Mouse (Mus musculus): Measurements from ENCODE around the gene Nutm1. TPM values are rescaled to one million over a fixed set of nuclear protein-coding genes. Genes with fewer than 3 reads are reported as not detected.
"Not testable (repeated sequence)": the region's sequence is repeated elsewhere in the genome, so short reads cannot be mapped to it uniquely, and the experiment has no call there.

Gene Nutm1
- total RNA-seq (2015) (not detected in 2 replicates), total RNA-seq (2017) (not detected in 2 replicates)

DNA sequence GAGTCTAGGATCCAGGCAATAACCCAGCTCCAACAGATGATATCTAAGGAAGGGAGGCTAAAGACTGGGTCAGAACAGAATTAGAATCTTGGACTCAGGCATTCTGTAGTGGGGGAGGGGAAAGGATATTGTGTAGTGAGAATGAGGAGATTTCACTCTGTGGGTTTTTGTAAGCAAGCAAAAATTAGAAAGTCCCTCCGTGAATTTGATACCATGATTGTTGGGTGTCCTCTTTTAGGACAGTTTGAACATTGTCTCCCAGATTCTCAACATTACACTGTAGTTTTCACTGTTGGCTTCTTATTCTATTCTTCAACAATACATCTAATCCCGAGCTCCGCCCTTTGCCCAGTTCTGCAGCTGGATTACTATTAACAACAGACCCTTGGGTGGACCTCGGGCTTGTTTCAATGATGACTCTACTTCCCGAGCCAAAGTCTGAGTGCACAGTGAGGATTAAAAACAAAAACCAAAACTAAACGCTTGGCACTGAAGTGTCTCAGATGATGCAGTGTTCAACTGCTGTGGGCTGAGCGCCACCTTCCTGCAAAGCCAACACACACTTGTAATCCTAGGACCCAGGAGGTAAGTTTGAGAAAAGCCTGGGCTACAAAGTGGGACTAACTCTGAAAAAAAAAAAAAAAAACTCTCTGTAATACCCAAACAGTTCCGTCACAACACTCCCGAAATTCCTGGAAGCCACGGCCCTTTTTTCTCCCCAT lies at the start of gene Nutm1:
Nutm1 (minus strand) TSS at position 51 of the 722 bp plus-strand sequence.
- ATAC-seq (replicated peaks; ENCODE audit: poor library complexity): 0 out of 2 replicates have a peak, but pooled peaks have one; percentile 11

GRCm38 (mm10) chr2:112308671-112309070 lies 49.6 kb upstream of the Nutm1 start:
- peak; percentile 35; the same call in 1 of the 2 replicates for ATAC-seq (replicated peaks; ENCODE audit: poor library complexity)

- ATAC-seq (replicated peaks; ENCODE audit: poor library complexity): no peak
Observed at GRCm38 (mm10) chr2:112298221-112298620, 39.1 kb upstream of the Nutm1 start.

DNA sequence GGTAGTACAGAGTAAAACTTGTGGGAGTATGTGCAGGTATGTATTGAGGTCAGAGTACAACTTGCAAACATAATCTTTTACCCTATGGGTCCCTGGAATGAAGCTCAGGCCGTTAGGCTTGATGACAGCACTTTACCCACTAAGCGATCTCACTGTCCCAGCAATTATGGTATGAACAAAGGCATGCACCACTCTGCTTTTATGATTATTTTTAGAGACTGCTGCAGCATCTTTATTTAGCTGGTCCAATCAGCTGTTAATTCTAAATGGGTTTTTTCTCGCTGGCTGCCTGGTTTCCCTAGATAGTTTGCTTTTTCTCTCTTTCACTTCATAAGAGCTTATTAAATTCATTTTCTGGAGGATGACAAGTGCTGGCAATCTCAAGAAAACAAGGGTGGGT lies 37.1 kb upstream of the Nutm1 start:
- no peak for ATAC-seq (replicated peaks; ENCODE audit: poor library complexity)

GRCm38 (mm10) chr2:112292823-112293222 lies 33.7 kb upstream of the Nutm1 start:
- no peak for ATAC-seq (replicated peaks; ENCODE audit: poor library complexity)

GRCm38 (mm10) chr2:112289507-112289906 lies 30.4 kb upstream of the Nutm1 start:
- no peak for ATAC-seq (replicated peaks; ENCODE audit: poor library complexity)

- peak; percentile 15 for ATAC-seq (replicated peaks; ENCODE audit: poor library complexity)
Observed at GRCm38 (mm10) chr2:112287059-112287458, 28.0 kb upstream of the Nutm1 start.

DNA sequence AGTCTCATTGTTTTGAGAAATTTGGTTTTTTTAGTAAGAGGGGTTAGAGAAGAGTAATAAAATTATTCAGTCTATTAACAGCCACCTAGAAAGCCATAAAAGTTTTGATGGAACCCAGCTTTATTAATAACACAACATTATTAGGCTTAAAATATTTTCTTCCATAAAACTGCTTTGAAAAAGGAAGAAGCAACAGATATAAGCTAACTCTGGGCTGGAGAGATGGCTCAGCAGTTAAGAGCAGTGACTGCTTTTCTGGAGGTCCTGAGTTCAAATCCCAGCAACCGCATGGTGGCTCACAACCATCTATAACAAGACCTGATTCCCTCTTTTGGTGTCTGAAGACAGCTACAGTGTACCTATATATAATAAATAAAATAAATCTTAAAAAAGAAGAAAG lies 27.0 kb upstream of the Nutm1 start:
- ATAC-seq (replicated peaks; ENCODE audit: poor library complexity): not testable (repeated sequence)

DNA sequence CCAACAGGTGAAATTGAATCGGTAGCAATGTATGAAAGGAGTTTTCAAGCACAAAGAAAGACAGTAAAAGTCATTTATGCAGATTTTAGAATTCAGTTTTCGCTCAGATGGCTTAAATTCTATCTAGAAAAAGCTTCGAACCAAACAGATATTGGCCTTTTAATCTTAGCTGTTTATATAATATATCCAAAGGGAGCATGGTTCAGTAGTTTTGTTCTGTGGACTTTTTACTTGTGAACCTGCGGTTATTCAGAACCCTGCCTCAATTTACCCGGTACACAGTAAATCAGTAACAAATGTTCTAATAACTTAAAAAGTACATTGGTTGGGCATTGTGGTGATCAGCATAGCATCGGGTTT lies 25.9 kb upstream of the Nutm1 start:
- no peak for ATAC-seq (replicated peaks; ENCODE audit: poor library complexity)

GRCm38 (mm10) chr2:112284363-112285030 lies 25.4 kb upstream of the Nutm1 start:
- peak; percentile 85 for ATAC-seq (replicated peaks; ENCODE audit: poor library complexity)

DNA sequence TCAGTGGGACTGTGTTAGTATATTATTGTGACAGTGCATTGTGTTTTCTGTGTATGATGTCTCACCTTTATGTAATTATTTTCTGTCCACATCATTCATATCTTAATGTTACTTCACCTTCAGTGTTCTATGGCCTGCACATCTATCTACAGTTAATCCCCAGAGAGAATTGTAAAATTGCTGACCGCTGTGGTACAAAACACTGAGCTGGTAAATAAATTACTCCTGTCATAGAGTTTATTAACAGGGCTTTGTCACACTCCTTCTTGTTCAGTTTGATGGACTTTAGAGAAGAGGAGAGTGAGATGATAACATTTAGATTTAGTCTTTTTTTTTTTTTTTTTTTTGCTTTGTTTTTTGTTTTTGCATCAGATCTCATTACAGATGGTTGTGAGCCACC lies 23.8 kb upstream of the Nutm1 start:
- ATAC-seq (replicated peaks; ENCODE audit: poor library complexity): no peak

- ATAC-seq (replicated peaks; ENCODE audit: poor library complexity): no peak
Observed at GRCm38 (mm10) chr2:112276870-112277269, 17.8 kb upstream of the Nutm1 start.

DNA sequence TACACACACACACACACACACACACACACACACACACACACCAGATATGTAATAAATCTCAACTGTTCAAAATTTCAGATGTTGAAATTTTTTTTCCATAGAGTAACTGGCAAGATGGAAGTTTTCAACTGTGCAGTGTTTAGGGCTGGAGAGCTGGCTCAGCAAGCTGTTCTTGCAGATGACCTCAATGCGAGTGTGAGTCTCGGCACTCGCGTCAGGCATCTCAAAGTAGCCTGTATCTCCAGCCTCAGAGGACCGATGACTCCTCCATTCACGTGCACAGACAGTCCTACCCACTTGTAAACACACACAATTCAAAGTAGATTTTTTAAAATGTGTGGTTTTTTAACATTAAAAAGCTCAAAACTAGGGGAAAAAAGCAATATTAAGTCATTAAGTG lies 14.4 kb upstream of the Nutm1 start:
- ATAC-seq (replicated peaks; ENCODE audit: poor library complexity): no peak

GRCm38 (mm10) chr2:112272909-112273308 lies 13.8 kb upstream of the Nutm1 start:
- peak; percentile 63 for ATAC-seq (replicated peaks; ENCODE audit: poor library complexity)

DNA sequence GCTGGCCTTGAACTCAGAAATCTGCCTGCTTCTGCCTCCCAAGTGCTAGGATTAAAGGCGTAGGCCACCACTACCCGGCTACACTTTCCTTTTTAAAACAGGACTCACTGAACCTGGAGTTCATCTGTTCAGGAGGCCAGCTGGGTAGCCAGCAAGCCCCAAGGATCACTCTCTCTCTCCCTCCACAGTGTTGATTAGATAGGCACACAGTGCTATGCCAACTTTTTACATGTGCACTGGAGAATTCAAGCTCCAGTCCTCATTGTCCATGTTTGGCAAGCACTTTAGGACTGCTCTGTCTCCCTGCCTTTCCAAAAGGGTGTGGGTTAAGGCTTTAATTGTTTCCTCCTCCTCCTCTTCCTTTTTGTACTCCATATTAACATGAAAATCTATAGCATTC lies 10.9 kb upstream of the Nutm1 start:
- ATAC-seq (replicated peaks; ENCODE audit: poor library complexity): no peak

DNA sequence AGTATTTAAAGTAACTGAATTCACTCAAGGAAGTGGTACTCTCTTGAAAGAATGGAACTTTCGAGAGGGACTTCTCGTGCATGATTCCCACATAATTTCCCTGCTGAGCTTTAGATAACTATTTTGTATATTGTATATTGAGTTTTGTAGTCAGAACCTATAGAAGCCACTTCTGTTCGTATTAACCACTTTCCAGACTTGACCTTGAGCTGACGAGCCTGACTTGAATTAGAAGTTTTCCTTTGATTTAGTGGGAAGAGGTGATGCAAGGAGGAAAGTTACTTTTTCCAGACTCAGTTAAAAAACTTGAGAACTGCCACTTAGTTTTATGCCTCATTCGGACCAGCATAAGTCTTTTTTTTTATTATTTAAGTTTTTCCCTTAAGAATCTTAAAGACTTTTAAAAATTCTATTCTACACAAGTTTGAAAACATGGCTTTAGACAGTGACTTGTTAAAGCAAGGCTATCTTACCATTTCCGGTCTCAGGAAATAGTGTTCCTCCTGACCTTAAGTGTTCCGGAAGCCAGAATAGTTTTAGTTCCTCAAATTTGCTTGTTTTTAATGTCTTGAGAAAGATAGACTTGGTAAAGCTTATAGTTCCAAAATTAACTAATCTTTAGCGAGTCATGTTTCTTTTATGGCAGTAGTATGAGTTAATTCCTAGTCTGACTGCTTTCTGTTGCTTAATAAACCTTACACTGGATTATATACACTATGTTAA lies 8.6 kb upstream of the Nutm1 start:
- peak; percentile 26 for ATAC-seq (replicated peaks; ENCODE audit: poor library complexity)

GRCm38 (mm10) chr2:112266780-112267179 lies 7.7 kb upstream of the Nutm1 start:
- ATAC-seq (replicated peaks; ENCODE audit: poor library complexity): no peak

GRCm38 (mm10) chr2:112266242-112266592 lies 7.1 kb upstream of the Nutm1 start, which contains the start of gene Gm21985:
Gm21985 (plus strand) TSS chr2:112266314.
- ATAC-seq (replicated peaks; ENCODE audit: poor library complexity): peak; percentile 42

GRCm38 (mm10) chr2:112265448-112266241 lies 6.6 kb upstream of the Nutm1 start, which contains the start of gene Slc12a6:
Slc12a6 (plus strand) TSS chr2:112265825.
- ATAC-seq (replicated peaks; ENCODE audit: poor library complexity): peak; percentile 52

- no peak for ATAC-seq (replicated peaks; ENCODE audit: poor library complexity)
Observed at GRCm38 (mm10) chr2:112264364-112264763, 5.3 kb upstream of the Nutm1 start.

DNA sequence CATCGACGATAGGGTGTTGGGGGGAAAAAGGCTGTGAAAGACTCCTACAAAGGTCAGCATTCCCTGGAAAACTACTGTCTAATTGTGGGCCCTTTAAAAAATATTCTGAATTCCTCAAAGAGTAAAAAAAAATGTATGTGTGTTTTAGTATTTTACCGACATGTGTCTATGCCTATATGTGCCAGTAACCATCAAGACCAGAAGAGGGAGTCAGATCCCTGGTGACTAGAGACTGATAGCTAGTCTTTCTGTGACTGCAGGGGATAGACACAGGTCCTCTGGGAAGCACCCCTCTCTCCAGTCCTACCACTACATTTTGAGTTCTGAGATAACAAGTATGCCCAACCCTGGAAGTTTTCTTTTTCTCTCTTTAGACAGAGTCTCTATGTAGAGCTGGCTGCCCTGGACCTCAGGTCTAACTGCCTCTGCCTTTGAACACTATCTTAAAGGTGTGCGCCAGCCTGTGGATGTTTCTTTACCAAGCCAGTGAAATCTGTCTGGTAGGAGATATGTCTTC lies 3.7 kb upstream of the Nutm1 start:
- ATAC-seq (replicated peaks; ENCODE audit: poor library complexity): peak; percentile 27

Measured in megakaryocyte progenitor cell, adult 5-6 weeks (primary cell).